Mouse (Mus musculus) gastrocnemius, postnatal 36 days (tissue): ENCODE data around the gene Slc35e4. TPM values are rescaled to one million over a fixed set of nuclear protein-coding genes. Genes with fewer than 3 reads are reported as not detected.
A peak's percentile ranks its signal among the peaks of the same experiment; 100 is the strongest.
"Not testable (repeated sequence)": the region's sequence is repeated elsewhere in the genome, so short reads cannot be mapped to it uniquely, and the experiment has no call there.

ENCODE experiments used
- DNase-seq, 2 experiments: peaks; one replicate each; pipeline ENCODE4 v3.0.0; 2022
- intact Hi-C: fragments of 180-260 bp; cut with DNase I; formaldehyde crosslinking; loops from one replicate; pipeline ENCODE4 v1.15.1; 2025
- total RNA-seq, 2 experiments: library from RNA; stranded (reverse); gene quantifications; 2 replicates each; pipeline ENCODE4 v1.2.3; 2021

The Slc35e4 gene
- total RNA-seq, 2 experiments from 2014 or later: 20.4 to 21.2 TPM

DNA sequence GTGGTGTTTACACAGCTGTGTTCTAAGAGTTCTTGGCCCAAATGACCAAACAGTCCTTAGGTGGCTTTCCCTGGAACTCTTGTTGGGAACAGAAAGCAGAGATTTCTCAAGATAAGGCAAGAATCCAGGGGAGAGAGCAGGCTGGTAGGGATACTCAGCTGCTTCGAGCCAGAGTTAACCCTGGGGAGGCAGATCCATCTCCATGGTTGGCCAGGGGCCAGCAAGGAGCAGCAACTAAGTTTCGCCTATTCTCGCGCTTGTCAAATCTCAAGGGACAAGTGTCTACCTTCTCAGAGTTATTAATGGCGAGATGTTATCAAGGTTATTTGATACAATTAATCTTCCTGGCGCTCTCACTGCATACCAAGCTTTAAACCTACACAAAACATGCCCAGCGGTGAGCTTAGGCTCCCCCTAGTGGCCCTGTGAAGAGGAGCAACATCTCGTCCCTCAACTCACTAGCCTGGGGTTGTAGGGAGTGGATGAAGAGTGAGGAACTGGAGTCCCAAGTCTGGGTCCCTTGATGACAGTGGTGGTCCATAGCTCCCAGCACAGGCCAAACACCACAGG is 6.9 kb upstream of the Slc35e4 start:
- intact Hi-C loops: loop anchor here (5.0 kb wide), 1 partner anchor 114 kb away; no protein-coding TSS in a partner anchor
- DNase-seq: no peak

DNA sequence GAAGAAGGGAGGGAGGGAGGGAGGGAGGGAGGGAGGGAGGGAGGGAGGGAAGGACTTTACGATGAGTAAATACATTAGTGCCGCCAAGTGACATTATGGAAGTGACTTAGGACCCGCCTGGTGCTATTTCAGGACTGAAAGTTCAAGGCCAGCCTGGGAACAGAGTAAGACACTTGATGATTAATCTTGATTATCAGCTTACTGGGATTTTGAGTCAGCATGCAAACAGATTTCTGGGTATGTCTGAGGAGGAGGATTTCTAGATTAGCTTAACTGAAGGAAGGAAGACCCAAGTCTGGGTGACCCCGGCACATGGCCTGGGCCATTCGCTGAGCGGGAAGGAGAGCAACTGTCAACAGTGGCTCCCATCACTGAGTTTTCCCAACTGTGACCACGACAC is 6.0 kb upstream of the Slc35e4 start:
- intact Hi-C loops: loop anchor here (5.0 kb wide), 1 partner anchor 113 kb away; no protein-coding TSS in a partner anchor
- no peak for DNase-seq

DNA sequence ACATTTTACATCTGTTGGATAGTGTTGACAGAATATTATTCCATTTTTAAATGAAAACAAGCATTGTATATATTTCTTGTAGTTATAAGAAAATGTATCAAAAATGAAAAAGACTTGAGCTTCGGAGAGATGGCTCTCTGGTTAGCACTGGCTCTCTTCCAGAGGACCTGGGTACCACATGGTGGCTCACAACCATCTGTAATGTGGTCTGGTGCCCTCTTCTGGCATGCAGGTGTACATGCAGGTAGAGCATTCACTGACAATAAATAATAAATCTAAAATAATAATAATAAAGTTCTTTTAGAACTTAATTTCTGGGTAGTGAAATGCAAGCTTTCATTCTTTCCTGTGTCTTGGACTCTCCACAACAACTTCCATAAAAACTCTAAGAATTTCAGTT is 4.3 kb upstream of the Slc35e4 start:
- intact Hi-C loops: no loop called here
- DNase-seq: no peak

DNA sequence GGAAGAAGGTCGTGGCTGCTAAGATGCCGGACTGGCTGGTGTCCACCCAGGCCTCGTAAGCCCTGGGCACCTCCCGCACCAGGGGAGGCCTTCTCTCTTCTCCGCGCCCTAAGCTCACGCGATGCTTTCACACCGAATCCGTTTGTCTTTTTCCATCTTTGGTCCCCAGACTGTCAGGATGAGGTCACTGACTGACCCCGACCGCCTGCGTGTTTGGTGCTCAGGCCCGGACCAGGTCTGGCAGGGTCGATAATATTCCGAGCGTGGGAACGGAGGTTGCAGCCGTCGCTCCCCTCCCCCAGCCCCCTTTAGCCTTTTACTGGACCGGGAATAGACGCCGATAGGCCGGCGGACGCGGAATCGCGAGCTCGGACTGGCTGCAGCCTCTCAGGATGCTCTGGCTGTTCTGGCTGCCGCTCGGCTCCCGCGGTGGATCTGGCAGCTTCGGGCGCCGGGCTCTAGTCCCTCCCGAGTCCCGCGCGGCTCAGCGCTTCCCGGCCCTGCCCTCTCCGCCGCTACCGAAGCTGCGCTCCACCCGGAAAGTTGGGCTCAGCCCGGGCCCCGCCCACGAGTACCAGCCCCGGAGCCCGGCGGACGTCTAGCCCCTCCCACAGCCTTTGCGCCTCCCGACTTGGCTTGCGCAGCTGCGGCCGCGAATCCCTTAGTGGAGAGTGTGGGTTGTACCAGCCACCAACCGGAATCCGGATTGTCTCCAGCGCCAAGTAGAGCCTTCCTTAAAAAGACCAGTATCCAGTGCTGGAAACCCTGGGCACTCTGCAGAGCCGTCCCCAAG is 952 bp downstream of the Slc35e4 start:
- intact Hi-C loops: loop anchor here (2.0 kb wide), 1 partner anchor 31 kb away; no protein-coding TSS in a partner anchor

DNA sequence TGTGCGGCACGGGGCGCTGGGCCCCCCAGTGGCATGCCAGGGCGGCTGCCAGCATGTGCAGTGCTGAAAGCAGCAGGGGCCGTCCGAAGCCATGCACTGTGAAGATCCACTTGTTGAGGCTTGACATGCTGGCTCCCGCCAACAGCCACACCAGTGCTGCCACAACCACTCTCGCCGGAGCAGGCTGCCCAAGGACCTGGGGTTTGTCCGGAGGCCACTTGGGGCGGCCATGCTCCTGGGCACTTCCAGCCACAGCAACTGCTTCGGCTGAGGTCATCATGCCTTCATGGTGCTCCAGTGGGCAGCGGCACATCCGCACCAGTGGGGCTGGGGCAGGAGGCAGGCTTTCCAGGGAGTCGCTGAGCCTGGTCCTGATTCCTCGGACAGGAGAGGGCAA is 1.6 kb downstream of the Slc35e4 start:
- intact Hi-C loops: no loop called here
- DNase-seq: peak in 1 of 2 experiments; percentile 50

More for the DNA sequence above, 952 bp downstream of the Slc35e4 start:
- peak; percentile 89 to 92 for DNase-seq

DNA sequence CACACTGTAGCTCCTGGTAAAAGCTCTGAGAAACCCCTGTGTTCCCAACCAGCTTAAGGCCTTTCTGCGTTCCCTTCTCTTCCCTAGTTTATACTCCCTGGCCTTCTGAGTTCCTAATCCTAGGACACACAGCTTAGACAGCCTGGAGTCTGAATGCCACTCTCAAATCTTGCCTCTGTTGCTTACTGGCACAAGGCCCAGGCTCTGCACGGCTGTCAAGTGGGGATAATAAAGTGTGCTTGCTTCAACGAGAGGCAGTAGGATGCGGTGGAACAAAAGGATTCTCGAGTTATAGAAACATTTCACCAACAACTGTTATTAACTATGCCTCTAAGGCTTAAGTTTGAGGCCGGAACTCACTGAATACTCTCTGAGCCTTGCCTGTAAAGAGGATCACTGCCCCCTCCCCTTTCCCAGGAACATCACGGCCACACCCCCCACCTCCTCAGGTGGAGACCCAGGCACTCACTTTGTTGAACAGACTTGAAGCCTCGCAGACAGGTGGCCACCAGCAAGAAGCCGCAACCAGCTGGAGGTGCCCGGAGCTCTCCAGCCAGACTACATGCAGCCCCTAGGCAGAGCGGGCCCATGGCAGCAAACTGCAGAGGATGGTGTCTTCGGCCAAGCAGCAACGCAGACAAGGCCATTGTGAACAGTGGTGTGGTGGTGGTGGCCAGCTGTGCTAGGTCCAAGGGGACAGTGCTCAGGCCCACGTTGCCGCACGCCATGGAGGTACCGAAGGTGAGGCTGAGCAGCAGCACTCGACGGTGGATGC is 2.2 kb downstream of the Slc35e4 start:
- intact Hi-C loops: no loop called here
- no peak for DNase-seq

DNA sequence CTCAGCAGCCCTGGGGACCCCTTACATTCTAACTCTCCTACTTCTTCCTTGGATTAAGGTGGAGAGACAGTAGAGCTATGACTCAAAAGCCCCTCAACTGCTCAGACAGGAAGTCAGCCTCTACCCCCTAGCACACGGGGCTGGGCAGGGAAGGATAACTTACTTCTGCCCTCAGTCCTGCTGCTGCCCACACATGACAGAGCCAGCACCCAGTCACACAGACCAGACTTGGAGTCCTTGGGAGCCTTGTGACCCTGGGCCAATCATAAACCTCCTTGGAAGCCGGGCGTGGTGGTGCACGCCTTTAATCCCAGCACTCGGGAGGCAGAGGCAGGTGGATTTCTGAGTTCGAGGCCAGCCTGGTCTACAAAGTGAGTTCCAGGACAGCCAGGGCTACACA is 3.0 kb downstream of the Slc35e4 start:
- intact Hi-C loops, DNase-seq: not testable (repeated sequence)

DNA sequence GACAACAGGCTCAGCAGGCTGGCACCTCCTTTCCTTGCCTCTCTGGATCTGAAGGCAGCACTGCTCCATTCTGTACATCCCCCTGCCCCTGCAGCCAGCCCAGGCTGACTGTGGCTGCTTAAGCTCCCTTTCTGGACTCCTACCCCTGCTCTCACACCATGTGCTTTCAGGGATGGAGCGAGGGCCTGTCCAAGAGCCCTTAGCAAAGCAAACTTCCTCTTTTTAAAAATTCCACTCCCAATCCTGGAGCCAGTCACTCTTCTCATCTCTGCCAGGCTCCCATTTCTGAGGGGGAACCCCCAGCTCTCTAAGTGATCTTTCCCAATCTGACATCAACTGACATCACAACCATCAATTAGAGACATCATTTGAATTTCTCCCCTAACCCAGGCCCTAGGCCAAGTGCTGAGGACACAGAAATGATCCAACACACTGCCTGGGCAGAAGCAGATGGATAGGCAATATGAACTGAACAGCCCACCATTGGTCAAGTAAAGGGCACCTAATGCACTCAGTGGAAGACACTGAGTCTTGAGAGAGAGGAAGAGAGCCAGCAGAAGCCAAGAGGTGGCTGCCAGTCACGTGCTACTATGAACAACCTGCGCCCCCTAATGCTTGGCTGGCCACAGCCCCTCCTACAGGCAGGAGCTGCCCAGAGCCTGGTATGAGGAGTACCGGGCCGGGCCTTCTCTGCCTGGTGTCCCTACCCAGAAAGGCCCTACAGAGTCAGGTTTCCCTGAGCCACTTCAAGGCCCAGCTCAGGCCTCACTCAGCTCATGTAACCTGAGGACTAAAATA is 3.8 kb downstream of the Slc35e4 start:
- intact Hi-C loops: no loop called here
- DNase-seq: peak; percentile 45 to 46

DNA sequence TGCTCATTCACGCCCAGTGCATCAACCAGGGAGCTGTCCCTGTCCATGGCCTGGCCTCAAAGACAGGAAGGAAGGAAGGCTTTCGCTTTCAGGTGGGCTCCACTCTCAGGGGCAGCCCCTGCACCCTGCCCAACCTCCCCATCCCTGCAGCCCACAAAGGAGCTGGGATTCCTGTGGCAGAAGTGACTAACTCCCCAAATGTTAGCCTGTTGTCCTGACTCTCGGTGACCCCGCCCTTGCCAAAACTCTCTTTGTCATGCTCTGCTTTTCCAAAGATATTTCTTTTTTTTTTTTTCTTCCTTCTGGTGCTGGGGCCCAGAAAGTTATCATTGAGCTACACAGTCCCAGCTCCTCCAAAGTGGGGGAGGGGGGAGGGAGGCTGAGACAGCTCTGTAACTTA is 5.2 kb downstream of the Slc35e4 start:
- DNase-seq: no peak
- intact Hi-C loops: no loop called here

DNA sequence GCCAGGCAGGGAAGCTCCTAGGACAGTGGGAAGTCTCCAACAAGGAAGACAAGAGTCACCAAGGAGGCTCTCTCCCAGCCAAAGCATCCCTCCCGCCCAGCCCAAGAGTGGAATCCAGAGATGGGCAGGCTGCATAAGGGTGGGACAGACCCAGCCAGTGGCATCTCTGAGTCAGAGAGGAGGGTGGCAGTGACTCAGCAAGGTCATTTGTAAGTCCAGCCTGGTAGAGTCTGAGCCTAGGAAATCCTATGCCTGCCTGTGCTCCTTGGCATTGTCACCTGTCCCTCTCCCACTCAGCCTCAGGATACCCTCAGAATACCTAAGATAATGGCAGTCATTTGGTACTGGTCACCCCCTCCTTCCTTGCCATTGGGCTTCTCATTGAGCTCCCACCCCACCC is 9.0 kb downstream of the Slc35e4 start:
- DNase-seq: no peak
- intact Hi-C loops: no loop called here

DNA sequence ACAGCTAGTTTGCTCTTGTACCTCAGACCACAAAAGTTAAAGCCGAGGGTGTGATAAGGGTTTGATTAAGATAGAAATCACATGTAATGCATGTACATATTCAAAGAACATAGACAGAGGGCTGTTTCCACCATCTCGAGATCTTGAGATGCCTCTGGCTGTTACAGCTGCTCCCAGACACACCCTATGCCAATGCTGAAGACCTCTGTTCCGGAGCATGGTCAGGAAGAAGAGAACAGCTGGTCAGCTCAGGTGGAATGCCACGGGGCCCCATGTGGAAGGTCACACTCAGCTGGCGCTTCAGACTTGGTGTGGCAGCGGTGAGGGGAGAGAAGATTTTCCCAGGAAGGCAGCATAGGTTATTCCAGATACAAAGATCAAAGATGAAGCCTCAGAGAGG is 9.8 kb downstream of the Slc35e4 start:
- DNase-seq: no peak
- intact Hi-C loops: no loop called here

DNA sequence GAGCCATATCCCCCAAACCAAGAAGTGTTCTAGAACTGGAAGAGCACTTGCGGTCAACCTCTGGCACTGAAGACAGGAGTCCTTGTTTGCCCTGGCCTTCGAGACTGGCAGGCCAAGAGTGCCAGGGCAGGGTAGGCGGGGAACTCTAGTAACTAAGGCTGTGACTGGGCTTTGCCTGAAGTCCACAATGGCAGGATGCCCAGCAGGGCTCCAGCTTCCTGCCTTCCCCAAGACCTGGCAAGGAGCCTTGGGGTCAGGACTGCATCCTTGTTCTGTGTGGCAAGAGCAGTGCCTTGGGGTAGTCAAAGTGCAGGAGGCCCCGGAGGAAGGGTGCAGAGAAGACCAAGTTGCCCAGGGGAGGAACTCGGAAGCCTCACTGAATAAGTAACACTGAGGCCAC is 11.4 kb downstream of the Slc35e4 start:
- intact Hi-C loops: no loop called here

DNA sequence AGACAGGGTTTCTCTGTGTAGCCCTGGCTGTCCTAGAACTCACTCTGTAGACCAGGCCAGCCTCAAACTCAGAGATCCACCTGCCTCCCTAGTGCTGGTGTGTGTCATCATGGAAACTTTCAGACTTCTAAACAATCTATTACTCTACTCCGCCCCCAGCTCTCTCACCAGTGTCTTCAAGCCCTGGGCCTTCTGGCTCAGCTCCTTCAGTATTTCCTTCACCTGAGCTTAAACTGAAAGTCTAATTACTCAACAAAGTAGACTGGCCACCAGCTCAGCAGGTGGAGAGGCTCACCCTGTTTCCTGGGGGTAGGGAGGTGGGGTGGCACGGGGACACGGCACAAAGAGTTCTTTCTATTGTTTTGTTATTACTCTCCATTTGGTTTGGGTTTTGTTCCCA is 11.9 kb downstream of the Slc35e4 start:
- intact Hi-C loops: no loop called here

More for the DNA sequence above, 11.4 kb downstream of the Slc35e4 start:
- peak; percentile 61 to 62 for DNase-seq

DNA sequence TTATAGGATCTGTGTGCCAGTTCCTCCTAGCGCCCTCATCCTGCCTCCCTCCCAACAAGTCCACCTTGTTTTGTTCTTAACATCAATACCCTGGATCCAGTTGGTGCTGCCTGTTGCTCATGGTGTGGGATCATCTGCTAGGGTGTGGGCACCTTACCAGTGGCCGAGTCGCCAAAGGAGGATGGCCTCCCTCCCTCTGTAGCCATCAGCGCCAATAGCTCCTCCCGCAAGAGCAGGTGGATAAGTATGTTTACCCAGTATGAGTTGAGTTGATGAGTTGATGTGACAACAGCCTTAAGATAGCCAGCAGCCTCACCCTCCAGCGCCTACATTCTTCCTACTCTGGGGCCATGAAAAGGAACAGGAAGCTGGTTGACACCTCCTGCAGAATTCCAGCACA is 14.2 kb downstream of the Slc35e4 start:
- DNase-seq: no peak
- intact Hi-C loops: no loop called here

More for the DNA sequence above, 11.9 kb downstream of the Slc35e4 start:
- no peak for DNase-seq

DNA sequence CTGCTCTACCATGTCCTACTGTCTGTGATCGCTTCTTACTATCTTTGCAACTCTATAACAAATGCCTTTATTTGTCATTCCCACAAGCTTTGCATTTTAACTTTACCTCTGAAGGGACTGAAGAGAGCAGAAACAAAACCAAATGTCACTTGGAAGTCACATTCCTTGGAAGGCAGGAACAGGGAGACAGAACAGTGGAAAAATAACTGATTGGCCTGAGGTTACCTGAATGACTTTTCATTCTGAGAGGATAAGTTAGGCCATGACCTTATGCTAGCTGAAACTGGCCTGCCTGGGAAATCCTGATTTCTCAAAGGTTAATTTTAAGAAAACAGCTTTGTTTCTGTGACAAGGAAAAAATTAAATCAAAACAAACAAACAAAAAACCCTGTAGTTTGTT is 18.5 kb downstream of the Slc35e4 start:
- no peak for DNase-seq

DNA sequence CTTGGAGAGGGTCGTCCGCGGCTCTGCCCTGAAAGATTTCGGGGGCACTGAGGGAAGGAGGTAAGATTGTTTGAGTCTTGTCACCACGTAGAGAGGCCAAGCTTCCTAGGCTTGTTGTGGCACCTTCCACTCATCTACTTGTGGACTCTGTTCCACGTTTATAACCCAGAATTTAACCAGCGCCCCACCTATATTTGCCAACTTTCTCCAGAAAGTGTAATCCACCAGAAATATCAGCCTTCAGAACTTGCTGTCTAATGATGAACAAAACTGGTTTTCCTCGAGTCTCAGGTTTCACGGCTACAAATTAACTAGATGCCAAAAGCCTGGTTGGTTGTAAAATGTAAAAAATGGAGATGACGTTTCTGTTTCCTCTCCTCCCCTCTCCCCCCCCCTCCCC is 19.0 kb downstream of the Slc35e4 start:
- intact Hi-C loops: no loop called here
- DNase-seq: no peak

More for the DNA sequence above, 18.5 kb downstream of the Slc35e4 start:
- intact Hi-C loops: no loop called here

DNA sequence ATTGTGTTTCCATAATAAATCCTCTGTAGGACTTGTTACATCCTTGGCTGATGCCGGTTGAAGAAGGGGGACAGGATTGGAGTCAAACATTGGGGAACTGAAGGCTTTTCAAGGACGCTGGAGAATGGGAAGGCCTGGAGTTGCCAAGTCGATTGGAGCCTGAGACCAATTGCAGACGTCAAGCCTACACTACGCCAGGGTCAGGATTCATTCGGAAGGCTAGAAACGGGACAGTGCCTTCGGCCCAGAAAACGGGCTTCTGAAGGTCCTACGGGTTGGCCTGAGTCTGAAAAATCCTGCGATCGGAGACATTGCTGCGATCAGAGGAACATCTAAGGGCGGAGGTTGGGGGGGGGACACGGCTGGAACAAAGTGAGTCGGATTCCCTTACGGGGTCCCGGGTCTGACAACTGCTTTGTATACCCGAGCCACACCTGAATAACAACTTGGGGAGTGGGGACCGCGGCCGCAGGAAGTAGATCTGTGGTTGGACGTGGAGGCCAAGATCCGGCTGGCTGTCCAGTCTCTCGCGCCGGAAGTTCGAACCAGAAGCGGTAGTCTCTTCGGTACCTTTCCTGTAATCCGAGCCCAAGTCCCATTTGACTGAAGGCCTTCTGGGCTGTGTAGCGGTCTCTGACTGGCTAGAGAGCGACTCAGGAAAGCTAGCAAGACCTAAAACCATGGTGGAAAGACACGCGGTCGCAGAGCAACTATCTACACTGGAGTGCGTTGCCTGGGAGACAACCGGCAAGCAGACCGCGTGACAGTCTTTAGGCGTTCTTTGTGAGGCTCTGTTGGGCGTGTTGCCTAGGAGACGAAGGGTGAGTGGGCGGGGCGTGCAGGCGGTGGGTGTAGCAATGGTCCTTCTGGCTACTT is 19.8 kb downstream of the Slc35e4 start, which contains the start of the genes 4921536K21Rik and Dusp18:
TSS of gene 4921536K21Rik (minus strand) at position 693 of the 876 bp plus-strand sequence.
TSS of gene Dusp18 (plus strand) at position 835 of the 876 bp plus-strand sequence.
- peak; percentile 85 to 86 for DNase-seq
- intact Hi-C loops: no loop called here

DNA sequence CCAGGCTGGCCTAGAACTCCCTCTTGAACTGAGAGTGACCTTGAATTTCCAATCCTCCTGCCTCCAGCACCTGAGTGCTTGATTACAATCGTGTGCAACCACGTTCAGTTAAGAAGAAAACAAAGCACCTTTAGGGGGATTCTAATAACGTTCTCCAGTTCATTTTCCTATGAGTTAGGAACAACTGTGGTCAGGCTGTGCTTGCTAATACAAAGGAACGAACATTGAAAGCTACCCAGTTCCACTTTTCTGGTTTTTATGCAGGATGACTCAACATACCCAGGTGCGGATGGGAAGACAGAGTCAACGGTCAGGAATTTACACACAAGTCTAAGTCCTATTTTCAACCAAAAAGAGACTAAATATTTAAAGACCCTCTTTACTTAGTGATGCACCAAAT is 20.5 kb downstream of the Slc35e4 start:
- DNase-seq: no peak
- intact Hi-C loops: no loop called here

DNA sequence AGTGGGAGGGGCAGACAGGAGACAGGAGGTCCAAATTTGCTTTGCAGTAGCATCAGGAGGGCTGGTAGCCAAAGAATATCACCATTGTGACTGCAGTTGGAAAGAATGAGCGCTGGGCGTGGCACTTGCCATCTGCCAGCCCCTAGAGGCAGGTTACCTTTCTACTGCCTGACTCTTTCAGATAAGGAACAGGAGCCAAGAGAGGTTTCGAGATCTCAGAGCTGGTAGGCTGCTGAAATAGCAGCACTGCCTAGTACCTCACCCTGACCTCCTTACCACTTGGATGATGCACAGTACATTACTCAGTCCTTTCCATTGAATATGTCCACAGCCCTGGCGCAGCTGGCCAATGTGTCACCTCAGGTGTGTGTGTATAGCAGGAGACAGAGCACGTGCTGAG is 27.1 kb downstream of the Slc35e4 start:
- no peak for DNase-seq
- intact Hi-C loops: no loop called here
